Mouse (Mus musculus) cerebellum, adult 9-10 months (tissue): ENCODE results near the gene Unc50.

Experiments used
- DNase-seq: peaks from one replicate; pipeline ENCODE4 v3.0.0; 2022

The Unc50 gene

GRCm38 (mm10) chr1:37429366-37430296 is at the start of gene Unc50, which contains the start of gene Coa5:
Unc50 (plus strand) TSS chr1:37430139.
Coa5 (minus strand) TSS chr1:37430103.
- peak; percentile 93 for DNase-seq

GRCm38 (mm10) chr1:37380913-37381312 is 49.0 kb upstream of the Unc50 start:
- DNase-seq, result no peak

- no peak for DNase-seq
Measured at GRCm38 (mm10) chr1:37384304-37384703, 45.6 kb upstream of the Unc50 start.

GRCm38 (mm10) chr1:37386448-37386971 is 43.4 kb upstream of the Unc50 start:
- peak; percentile 73 for DNase-seq

- DNase-seq, result no peak
Measured at GRCm38 (mm10) chr1:37393174-37393573, 36.8 kb upstream of the Unc50 start.

GRCm38 (mm10) chr1:37396481-37396880 is 33.5 kb upstream of the Unc50 start:
- DNase-seq, result no peak

- no peak for DNase-seq
Measured at GRCm38 (mm10) chr1:37398961-37399360, 31.0 kb upstream of the Unc50 start.

- DNase-seq, result no peak
Measured at GRCm38 (mm10) chr1:37399734-37400133, 30.2 kb upstream of the Unc50 start.

- DNase-seq, result peak; percentile 84
Measured at GRCm38 (mm10) chr1:37401687-37402086, 28.3 kb upstream of the Unc50 start.

GRCm38 (mm10) chr1:37405137-37405536 is 24.8 kb upstream of the Unc50 start:
- DNase-seq, result no peak

GRCm38 (mm10) chr1:37407228-37407627 is 22.7 kb upstream of the Unc50 start:
- DNase-seq, result no peak

GRCm38 (mm10) chr1:37408059-37408458 is 21.9 kb upstream of the Unc50 start:
- DNase-seq, result no peak

- DNase-seq, result no peak
Measured at GRCm38 (mm10) chr1:37408678-37409077, 21.3 kb upstream of the Unc50 start.

- no peak for DNase-seq
Measured at GRCm38 (mm10) chr1:37409647-37410046, 20.3 kb upstream of the Unc50 start.

- no peak for DNase-seq
Measured at GRCm38 (mm10) chr1:37415394-37415793, 14.5 kb upstream of the Unc50 start.

GRCm38 (mm10) chr1:37419420-37419819 is 10.5 kb upstream of the Unc50 start:
- peak; percentile 51 for DNase-seq

GRCm38 (mm10) chr1:37427144-37427875 is 2.6 kb upstream of the Unc50 start:
- DNase-seq, result no peak

- peak; percentile 42 for DNase-seq
Measured at GRCm38 (mm10) chr1:37428911-37429310, 1.0 kb upstream of the Unc50 start.

GRCm38 (mm10) chr1:37430297-37430840 is 430 bp downstream of the Unc50 start:
- no peak for DNase-seq

GRCm38 (mm10) chr1:37436419-37436818 is 6.5 kb downstream of the Unc50 start:
- no peak for DNase-seq

GRCm38 (mm10) chr1:37442848-37443835 is 13.2 kb downstream of the Unc50 start:
- DNase-seq, result no peak
